Mouse (Mus musculus) ES-Bruce4 (cell line): ENCODE measurements around the gene Cnst. TPM values are rescaled to one million over a fixed set of nuclear protein-coding genes. Genes with fewer than 3 reads are reported as not detected.
A peak's percentile ranks its signal among the peaks of the same experiment; 100 is the strongest.

Experiments
- H3K27ac ChIP-seq: 2 replicates; pipeline ENCODE4 v1.5.1; 2012; ENCODE audit warnings: low read length, inconsistent platforms; ENCODE audit not compliant: insufficient read depth
- H3K27me3 ChIP-seq: 2 replicates; pipeline ENCODE4 v1.6.1; 2012; ENCODE audit warnings: mild to moderate bottlenecking, low read length, inconsistent platforms; ENCODE audit not compliant: control insufficient read depth, poor library complexity, insufficient read depth, severe bottlenecking
- H3K36me3 ChIP-seq: 2 replicates; pipeline ENCODE4 v1.6.1; 2012; ENCODE audit warnings: inconsistent platforms, mild to moderate bottlenecking, low read length, moderate library complexity; ENCODE audit not compliant: control insufficient read depth, poor library complexity, insufficient read depth, severe bottlenecking
- H3K4me1 ChIP-seq: one replicate; pipeline ENCODE4 v1.8.1; 2011; ENCODE audit warnings: low read length; ENCODE audit not compliant: control insufficient read depth, insufficient read depth
- H3K4me3 ChIP-seq: 2 replicates; pipeline ENCODE4 v1.5.1; 2011; ENCODE audit warnings: low read depth, mild to moderate bottlenecking, low read length
- H3K9ac ChIP-seq: 2 replicates; pipeline ENCODE4 v1.6.1; 2012; ENCODE audit warnings: low read depth, mild to moderate bottlenecking, inconsistent platforms; ENCODE audit not compliant: poor library complexity, severe bottlenecking
- H3K9me3 ChIP-seq: replicated peaks from 2 replicates; pipeline ENCODE4 v1.6.1; 2012; ENCODE audit warnings: mild to moderate bottlenecking, low read length, inconsistent platforms; ENCODE audit not compliant: control insufficient read depth, poor library complexity, insufficient read depth, severe bottlenecking
- CTCF ChIP-seq: IDR thresholded peaks from one replicate; pipeline ENCODE4 v1.8.1; 2011; ENCODE audit warnings: low read depth, low read length
- EP300 ChIP-seq: IDR thresholded peaks from 2 replicates; pipeline ENCODE4 v1.6.1; 2011; ENCODE audit warnings: low read depth, low read length; ENCODE audit not compliant: insufficient read depth
- POLR2A ChIP-seq: IDR thresholded peaks from one replicate; pipeline ENCODE4 v1.8.1; 2011; ENCODE audit warnings: low read length; ENCODE audit not compliant: insufficient read depth
- polyA plus RNA-seq: library from polyadenylated mRNA; stranded (reverse); fragments of >200 nt; gene quantifications from 2 replicates; pipeline ENCODE4 v1.2.4, GENCODE M21; 2011; ENCODE audit warnings: low read depth; ENCODE audit not compliant: missing spikeins, insufficient read depth, insufficient read length

Cnst gene
- polyA plus RNA-seq, 1 experiment = 10.2 TPM

DNA sequence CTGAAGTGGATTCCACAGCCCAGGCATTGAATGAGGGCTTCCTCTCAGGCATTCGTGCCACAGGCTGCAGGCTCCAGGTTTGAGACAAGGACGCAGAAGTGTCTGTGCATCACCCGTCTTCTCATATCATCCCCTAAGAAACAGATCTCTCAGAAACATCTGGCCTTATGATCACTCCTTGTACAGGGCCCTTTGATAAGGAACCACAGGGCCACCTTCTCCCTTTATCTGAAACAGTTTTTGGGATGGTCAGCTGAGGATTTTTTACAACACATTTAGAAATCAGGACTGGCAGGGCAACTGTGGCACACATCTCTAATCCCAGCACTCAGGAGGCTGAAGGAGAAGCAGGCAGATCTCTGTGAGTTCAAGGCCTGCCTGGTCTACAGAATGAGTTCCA, 103.2 kb downstream of the Cnst start:
- no peak for TF ChIP-seq CTCF
- TF ChIP-seq POLR2A = no peak
- H3K9me3 ChIP-seq = peaks cover 15% of the 10 kb centered on the region
- H3K4me3 ChIP-seq = no peak overlapping the region
- H3K27ac ChIP-seq = peak overlapping the region; percentile 73; the same call in 1 of the 2 replicates
- no peaks in the 10 kb centered on the region for H3K4me1 ChIP-seq
- H3K36me3 ChIP-seq = no peaks in the 10 kb centered on the region
- H3K9ac ChIP-seq = no peak overlapping the region
- H3K27me3 ChIP-seq = no peaks in the 10 kb centered on the region

DNA sequence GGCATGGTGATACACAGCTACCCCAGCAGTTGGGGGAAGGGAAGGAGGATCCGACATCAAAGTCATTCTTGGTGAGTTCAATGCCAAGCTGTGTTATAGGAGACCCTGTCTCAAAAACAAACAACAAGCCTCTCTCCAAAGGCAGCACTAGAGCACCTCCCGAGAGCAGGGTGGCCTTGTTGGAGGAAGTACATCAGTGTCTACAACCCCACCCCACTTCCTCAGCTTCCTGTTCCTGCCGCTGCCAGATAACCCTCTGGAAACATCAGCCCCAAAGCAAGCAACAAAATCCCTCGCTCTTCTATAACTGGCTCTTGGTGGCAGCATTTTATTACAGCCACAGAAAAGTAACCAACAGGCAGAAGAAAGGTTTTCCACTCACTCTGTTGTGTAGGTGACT, 104.1 kb downstream of the Cnst start:
- H3K27ac ChIP-seq = peak overlapping the region; percentile 82
- no peaks in the 10 kb centered on the region for H3K36me3 ChIP-seq
- no peak overlapping the region for H3K4me3 ChIP-seq
- no peak overlapping the region; the same call in 1 of the 2 replicates for H3K9ac ChIP-seq
- H3K27me3 ChIP-seq = no peaks in the 10 kb centered on the region
- no peaks in the 10 kb centered on the region for H3K4me1 ChIP-seq
- H3K9me3 ChIP-seq = peaks cover 15% of the 10 kb centered on the region
- TF ChIP-seq CTCF (no peak), POLR2A (no peak), EP300 (no peak)

DNA sequence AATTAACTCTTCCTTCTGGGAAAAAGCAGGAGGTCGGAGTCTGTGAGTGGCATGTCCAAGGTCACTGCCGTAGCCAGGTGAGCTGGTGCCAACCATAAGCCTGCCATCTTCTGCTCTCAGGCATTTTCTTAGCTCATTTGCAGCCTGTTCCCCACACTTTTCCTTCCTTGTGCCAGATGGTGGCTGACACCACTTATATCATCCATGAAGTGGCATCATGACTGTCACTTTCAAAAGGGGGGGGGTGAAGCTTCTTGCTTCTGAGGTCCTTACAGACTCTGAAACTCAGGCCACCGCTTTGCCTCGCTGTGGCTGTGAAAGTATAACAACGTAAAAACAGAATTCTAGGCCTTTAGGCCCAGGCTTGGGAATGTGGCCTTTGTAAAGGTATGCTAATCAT, 105.1 kb downstream of the Cnst start:
- Histone ChIP-seq H3K4me3 (no peak overlapping the region), H3K27ac (peak overlapping the region; percentile 82), H3K4me1 (no peaks in the 10 kb centered on the region), H3K27me3 (no peaks in the 10 kb centered on the region), H3K36me3 (no peaks in the 10 kb centered on the region), H3K9ac (peak overlapping the region; percentile 11; the same call in 1 of the 2 replicates), H3K9me3 (peaks cover 15% of the 10 kb centered on the region)
- no peak for TF ChIP-seq CTCF
- no peak for TF ChIP-seq EP300
- no peak for TF ChIP-seq POLR2A

DNA sequence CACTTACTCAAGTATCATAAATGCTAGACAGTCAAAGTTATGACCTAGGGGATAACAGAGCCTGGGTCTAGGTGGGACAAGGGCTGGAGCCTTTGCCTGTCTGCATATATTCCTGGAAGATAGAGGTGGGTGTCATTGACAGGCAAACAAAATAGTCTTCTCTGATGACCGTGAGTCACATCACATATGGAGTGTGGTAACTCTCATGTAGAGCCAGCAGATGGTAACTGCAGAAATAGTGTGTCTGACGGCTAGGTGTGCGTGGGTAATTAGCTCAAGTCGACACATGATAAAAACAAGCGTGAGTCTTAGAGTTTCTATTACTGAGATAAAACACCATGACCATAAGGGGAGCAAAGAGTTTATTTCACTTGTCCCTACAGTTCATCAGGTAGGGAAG, 116.9 kb downstream of the Cnst start:
- TF ChIP-seq CTCF (no peak), EP300 (no peak), POLR2A (no peak)
- H3K36me3 ChIP-seq = no peaks in the 10 kb centered on the region
- no peak overlapping the region for H3K9ac ChIP-seq
- H3K4me1 ChIP-seq = no peaks in the 10 kb centered on the region
- H3K27me3 ChIP-seq = no peaks in the 10 kb centered on the region
- H3K9me3 ChIP-seq = no peaks in the 10 kb centered on the region
- H3K4me3 ChIP-seq = no peak overlapping the region
- no peak overlapping the region for H3K27ac ChIP-seq

DNA sequence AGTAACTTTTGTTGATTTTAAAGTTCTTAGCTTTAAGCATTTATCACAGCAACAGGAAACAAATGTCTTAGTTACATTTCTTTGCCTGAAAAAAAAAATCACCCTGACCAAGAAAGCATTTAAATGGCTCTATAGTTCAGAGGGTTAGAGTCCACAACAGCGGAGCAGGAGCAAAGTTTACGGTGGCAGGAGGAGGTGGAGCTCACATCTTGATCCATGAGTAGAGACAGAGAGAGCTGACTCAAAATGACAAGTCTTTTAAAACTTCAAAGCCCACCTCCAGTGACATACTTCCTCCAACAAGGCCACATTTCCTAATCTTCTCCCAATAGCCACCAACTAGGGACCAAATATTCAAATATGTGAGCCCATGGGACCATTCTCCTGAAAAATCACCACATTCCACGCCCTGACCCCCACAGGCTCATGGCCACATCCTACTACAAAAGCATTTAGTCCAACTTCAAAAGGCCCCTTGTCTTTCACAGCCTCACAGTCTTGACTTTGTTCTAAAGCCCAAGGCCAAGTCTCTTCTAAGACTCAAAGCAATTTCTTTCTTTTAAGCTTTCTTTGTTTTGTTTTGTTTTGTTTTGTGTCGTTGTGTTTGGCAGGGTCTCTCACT, 118.2 kb downstream of the Cnst start:
- Histone ChIP-seq H3K9ac (no peak overlapping the region), H3K4me1 (no peaks in the 10 kb centered on the region), H3K27me3 (no peaks in the 10 kb centered on the region), H3K9me3 (no peaks in the 10 kb centered on the region), H3K36me3 (no peaks in the 10 kb centered on the region), H3K27ac (no peak overlapping the region), H3K4me3 (no peak overlapping the region)
- TF ChIP-seq EP300 = no peak
- TF ChIP-seq CTCF = no peak
- TF ChIP-seq POLR2A = no peak

DNA sequence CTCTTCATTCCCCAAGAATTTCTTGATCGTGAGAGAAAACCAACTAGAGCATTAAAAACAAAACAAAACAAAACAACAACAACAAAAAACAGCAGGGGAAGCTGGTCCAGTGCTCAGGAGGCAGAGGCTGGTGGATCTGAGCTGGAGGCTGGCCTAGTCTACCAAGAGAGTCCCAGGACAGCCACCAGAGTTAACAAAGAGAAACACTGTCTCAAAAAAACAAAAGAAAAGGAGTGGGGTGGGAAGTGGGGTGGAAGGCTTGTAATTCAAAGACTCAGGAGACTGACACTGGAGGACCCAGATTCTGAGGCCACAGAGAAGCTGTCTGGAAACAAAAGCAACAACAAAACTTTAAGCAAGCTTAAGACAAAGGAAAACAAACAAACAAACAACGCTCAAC, 120.8 kb downstream of the Cnst start:
- Histone ChIP-seq H3K27me3 (no peaks in the 10 kb centered on the region), H3K36me3 (no peaks in the 10 kb centered on the region), H3K9ac (peak overlapping the region; percentile 54; the same call in 1 of the 2 replicates), H3K4me1 (no peaks in the 10 kb centered on the region), H3K27ac (no peak overlapping the region), H3K9me3 (no peaks in the 10 kb centered on the region), H3K4me3 (no peak overlapping the region)
- TF ChIP-seq POLR2A = no peak
- TF ChIP-seq EP300 = no peak
- no peak for TF ChIP-seq CTCF
